Mouse (Mus musculus): ENCODE measurements around the gene Nrl.

The Nrl gene

GRCm38 (mm10) chr14:55524785-55525184 is at the start of gene Nrl:
TSS of gene Nrl (minus strand) at chr14:55524981.
- DNase-seq: no peak

GRCm38 (mm10) chr14:55571760-55572159 is 47.0 kb upstream of the Nrl start:
- no peak for DNase-seq

- DNase-seq: no peak
These were observed 45.8 kb upstream of the Nrl start for GRCm38 (mm10) chr14:55570588-55570987.

GRCm38 (mm10) chr14:55567496-55567895 is 42.7 kb upstream of the Nrl start:
- no peak for DNase-seq

DNA sequence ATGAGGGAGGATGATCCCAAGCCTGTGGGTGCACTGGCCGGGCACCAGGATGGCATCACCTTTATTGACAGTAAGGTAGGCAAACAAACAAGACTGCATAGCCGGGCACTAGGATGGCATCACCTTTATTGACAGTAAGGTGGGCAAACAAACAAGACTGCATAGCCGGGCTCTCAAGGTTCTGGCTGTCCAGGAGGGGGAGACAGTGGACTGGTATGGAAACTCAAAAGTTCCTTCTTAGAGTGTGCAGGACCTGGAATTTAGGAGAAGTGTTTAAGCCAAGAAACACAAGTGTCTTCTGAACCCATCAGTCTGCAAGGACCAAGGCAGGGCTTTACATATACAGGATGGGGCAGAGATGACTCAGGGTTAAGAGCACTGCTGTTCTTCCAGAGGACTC is 41.0 kb upstream of the Nrl start:
- DNase-seq: no peak

DNA sequence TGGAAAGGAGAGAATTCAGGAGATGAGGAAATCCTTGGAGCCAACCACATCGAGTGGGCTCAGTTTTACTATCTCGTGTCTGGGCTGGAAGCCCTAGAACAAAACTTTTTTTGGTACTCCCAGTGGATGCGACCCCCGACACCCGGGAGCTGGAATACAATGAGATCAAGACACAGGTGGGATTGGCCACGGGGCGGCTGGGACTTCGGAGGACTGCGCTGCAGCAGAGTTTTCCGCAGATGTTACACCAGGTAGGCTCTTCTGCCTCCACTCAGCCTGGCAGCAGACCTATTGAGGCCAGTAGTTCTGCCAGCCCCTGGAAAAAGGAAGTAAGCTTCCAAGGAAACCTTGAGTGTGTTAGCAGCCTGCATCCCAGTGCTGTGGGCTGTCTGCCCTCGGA is 38.5 kb upstream of the Nrl start:
- DNase-seq: no peak

DNA sequence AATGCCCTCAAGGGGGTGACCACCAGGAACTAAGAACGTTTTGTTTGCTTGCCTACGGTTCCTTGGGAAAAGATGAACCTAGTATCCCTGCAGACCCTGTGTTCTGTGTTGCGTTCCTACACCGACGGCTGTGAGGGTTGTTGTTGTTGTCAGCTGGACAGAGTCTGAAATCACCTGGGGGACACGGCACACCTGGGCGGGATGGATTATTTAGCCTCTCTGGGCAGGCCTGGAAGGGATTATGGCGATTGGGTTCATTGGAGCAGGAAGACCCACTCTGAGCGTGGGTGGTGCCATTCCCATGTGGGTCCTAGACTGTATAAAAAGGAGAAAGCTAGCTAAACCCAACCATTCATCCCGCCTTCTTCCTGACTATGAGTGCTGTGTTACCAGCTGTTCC is 37.1 kb upstream of the Nrl start:
- no peak for DNase-seq

GRCm38 (mm10) chr14:55560202-55561073 is 35.7 kb upstream of the Nrl start, which contains the start of gene A730061H03Rik:
TSS of gene A730061H03Rik (minus strand) at chr14:55560406.
- DNase-seq: peak; percentile 97

DNA sequence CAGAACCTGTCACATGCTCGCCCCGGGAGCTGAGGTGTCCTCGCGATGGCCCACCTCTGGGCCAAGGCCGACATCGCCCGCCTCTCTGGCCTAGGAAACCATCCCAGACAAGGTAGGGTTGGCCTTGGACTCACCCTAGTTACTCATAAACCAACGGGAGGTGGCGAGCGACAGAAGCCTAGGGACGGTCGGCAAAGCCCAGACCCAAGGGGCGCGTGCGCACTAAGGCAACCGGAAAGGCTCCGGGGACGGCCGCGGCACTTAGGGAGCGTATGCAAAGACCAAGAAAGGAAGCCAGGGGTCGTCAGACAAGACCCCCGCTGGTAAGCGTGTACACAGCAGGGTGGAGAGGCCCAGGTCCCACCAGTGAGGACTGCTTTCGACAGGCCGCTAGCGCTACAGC is 35.0 kb upstream of the Nrl start, which contains the start of gene Dcaf11:
TSS of gene Dcaf11 (plus strand) at position 208 of the 403 bp plus-strand sequence.
- DNase-seq: peak; percentile 90

GRCm38 (mm10) chr14:55558740-55559448 is 34.1 kb upstream of the Nrl start:
- no peak for DNase-seq

- DNase-seq: no peak
These were observed 32.8 kb upstream of the Nrl start for GRCm38 (mm10) chr14:55557587-55557986.

- peak; percentile 81 for DNase-seq
These were observed 32.2 kb upstream of the Nrl start for GRCm38 (mm10) chr14:55557003-55557402.

GRCm38 (mm10) chr14:55555788-55556187 is 31.0 kb upstream of the Nrl start:
- no peak for DNase-seq

- no peak for DNase-seq
These were observed 29.9 kb upstream of the Nrl start for GRCm38 (mm10) chr14:55554635-55555034.

GRCm38 (mm10) chr14:55551794-55552193 is 27.0 kb upstream of the Nrl start:
- no peak for DNase-seq

DNA sequence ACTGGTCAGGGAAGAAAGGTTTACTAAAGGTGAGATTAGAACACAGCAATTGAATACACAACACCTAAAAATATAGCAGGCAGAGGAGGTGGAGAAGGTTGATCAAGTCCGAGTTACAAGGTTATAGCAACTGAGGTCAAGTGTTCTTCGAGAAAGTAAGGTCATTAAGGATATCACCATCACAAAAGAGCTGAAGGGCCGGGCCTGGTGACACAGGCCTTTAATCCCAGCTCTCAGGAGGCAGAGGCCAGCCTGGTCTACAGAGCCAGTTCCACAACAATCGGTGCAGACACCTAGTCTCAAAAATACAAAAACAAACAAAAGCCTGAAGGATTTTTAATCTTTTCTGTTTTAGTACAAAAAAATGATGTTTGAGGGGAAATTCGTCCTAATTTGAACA is 26.6 kb upstream of the Nrl start:
- DNase-seq: no peak

GRCm38 (mm10) chr14:55550191-55550590 is 25.4 kb upstream of the Nrl start:
- DNase-seq: no peak

GRCm38 (mm10) chr14:55544334-55544733 is 19.6 kb upstream of the Nrl start:
- DNase-seq: no peak

DNA sequence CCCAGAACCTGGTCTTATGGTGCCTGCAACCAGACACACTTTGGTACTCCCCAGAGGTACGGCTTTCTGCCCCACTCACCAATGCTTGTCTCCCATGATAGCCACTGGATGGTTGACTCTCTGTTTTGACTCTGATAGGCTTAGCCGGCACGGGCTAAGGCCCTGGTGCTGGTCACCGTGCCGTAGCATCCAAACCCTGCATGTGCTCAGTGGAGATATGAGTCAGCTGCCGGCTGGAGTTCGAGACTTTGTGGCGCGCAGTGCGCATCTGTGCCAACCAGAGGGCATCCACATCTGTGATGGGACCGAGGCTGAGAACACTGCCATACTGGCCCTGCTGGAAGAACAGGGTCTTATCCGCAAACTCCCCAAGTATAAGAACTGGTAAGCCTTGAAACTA is 17.5 kb upstream of the Nrl start:
- DNase-seq: no peak

DNA sequence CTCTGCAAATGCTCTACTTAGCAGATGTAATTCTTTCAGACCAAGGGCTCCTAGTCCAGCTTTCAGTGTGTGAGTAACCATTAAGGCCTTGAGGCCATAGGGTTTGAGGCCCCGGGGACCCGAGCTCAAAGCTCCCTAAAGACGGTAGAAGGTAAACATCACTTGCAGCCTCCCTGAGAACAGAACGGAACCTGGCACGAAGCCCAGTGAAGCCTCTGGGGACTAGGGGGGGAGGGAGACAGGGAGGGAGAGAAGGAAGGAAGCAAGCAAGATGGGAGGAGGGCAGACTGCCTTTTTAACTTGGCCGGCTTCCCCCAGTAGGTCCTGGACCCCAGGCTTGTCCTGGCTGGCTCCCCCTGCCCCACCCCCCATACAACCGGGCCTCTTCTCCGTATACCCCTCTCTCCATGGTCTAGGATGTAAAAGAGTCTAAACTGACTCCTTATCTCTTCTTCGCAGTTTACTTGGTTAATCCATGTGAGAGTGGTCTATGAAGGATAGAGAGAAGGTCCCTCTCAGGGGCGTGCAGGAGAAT is 16.1 kb upstream of the Nrl start:
- peak; percentile 38 for DNase-seq

DNA sequence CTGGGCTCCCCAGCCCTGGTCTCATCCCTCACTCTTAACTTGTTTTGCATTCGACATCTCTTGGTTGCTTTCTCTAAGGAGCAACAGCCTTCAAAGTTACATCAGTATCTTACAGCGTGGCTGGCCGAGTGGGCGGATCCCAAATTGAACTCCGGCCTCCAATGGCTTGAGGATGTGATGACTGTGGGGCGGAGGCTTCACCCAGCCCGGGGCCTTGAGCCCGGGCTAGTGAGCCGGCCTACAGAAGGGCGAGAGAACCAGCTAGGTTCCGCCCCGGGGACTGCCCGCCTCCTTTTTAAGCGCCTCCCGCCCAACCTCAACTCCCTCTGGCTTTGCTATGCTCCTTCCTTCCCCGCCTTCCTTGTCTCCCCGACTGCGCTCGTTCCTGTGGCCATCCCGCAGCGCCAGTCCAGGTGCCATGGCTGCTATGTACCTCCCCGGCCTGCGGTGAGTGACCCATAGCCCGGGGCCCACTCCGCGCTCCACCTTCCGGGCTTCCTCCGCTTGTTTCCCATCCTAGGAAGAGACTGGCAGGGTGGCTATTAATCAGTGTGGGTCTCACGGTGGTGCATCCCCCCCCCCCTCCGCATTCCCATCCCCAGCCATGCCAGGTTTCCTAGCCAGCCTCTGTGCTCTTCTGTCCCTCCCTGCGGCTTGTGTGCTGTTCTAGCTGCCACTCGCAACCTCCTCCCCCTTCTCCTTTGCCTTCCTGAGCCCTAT is 15.4 kb upstream of the Nrl start, which contains the start of gene Pck2:
TSS of gene Pck2 (plus strand) at position 200 of the 720 bp plus-strand sequence.
- peak; percentile 38 for DNase-seq

DNA sequence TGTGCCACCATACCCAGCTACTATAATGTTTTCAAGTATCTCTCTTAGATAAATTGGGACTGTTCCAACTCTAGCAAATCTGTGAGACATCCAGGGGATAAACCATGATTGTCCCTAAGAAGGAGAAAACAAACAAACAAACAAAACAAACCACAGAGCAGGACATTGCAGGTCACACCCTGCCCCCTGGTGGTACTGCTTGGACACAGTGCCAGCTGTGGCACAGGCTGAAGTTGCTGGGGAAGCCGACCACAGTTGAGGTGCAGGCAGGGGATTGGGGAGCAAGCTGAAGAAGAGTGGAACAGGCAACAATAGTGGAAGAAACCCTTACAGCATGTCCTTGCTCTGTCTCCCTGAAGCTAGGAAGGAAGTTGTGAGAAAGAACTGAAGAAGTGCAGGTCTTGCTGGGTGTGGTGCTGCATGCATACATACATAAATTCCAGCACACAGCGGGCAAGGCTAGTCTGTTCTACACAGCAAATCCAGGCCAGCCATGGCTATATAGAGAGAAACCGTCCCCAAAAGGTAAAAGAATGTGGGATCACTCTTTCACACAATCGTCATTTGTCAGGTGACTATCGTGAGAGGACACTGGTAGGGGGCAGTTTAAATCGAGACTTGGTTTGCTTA is 11.4 kb upstream of the Nrl start:
- DNase-seq: peak; percentile 71
